Mouse (Mus musculus): Measurements from ENCODE around the gene Plp1. TPM values are rescaled to one million over a fixed set of nuclear protein-coding genes. Genes with fewer than 3 reads are reported as not detected.

Plp1 gene
- polyA plus RNA-seq, 1 experiment: 2.5 TPM

- WGBS: 87% methylated on average over 6 of the region's 6 CpGs
- Histone ChIP-seq H3K4me3 (ENCODE audit: extremely low read depth, insufficient read depth, insufficient read length) (no peak overlapping the region), H3K27ac (ENCODE audit: insufficient read depth, low read length) (no peak overlapping the region), H3K4me1 (ENCODE audit: control insufficient read depth, insufficient read depth, insufficient read length) (no peaks in the 10 kb centered on the region), H3K36me3 (ENCODE audit: control insufficient read depth, insufficient read depth, low read length) (no peaks in the 10 kb centered on the region), H3K27me3 (ENCODE audit: control insufficient read depth, insufficient read depth, low read length) (no peaks in the 10 kb centered on the region)
- no peak for DNase-seq (ENCODE audit: low read depth in 1 of 2, low spot score in 2 of 2)
- TF ChIP-seq CTCF (IDR thresholded peaks at IDR 0.05; ENCODE audit: extremely low read depth, insufficient read depth, insufficient read length, insufficient replicate concordance) (no peak), POLR2A (IDR thresholded peaks at IDR 0.05; ENCODE audit: low read depth, low read length) (no peak)
Measured at GRCm38 (mm10) chrX:136819752-136820151, 2.7 kb upstream of the Plp1 start.

GRCm38 (mm10) chrX:136820250-136820649 lies 2.2 kb upstream of the Plp1 start:
- H3K27ac ChIP-seq (ENCODE audit: insufficient read depth, low read length): no peak overlapping the region
- no peaks in the 10 kb centered on the region for H3K36me3 ChIP-seq (ENCODE audit: control insufficient read depth, insufficient read depth, low read length)
- no peak overlapping the region for H3K4me3 ChIP-seq (ENCODE audit: extremely low read depth, insufficient read depth, insufficient read length)
- H3K27me3 ChIP-seq (ENCODE audit: control insufficient read depth, insufficient read depth, low read length): no peaks in the 10 kb centered on the region
- 17% methylated on average over 1 of the region's 1 CpGs for WGBS
- no peaks in the 10 kb centered on the region for H3K4me1 ChIP-seq (ENCODE audit: control insufficient read depth, insufficient read depth, insufficient read length)
- peak; percentile 0 to 39 for DNase-seq (ENCODE audit: low read depth in 1 of 2, low spot score in 2 of 2)
- TF ChIP-seq POLR2A (IDR thresholded peaks at IDR 0.05; ENCODE audit: low read depth, low read length) (no peak), CTCF (IDR thresholded peaks at IDR 0.05; ENCODE audit: extremely low read depth, insufficient read depth, insufficient read length, insufficient replicate concordance) (peak; percentile 64; the same call in 1 of the 2 replicates)

- Histone ChIP-seq H3K27me3 (ENCODE audit: control insufficient read depth, insufficient read depth, low read length) (no peaks in the 10 kb centered on the region), H3K36me3 (ENCODE audit: control insufficient read depth, insufficient read depth, low read length) (no peaks in the 10 kb centered on the region), H3K27ac (ENCODE audit: insufficient read depth, low read length) (no peak overlapping the region), H3K4me3 (ENCODE audit: extremely low read depth, insufficient read depth, insufficient read length) (no peak overlapping the region), H3K4me1 (ENCODE audit: control insufficient read depth, insufficient read depth, insufficient read length) (no peaks in the 10 kb centered on the region)
- no peak for TF ChIP-seq CTCF (IDR thresholded peaks at IDR 0.05; ENCODE audit: extremely low read depth, insufficient read depth, insufficient read length, insufficient replicate concordance)
- no peak for TF ChIP-seq POLR2A (IDR thresholded peaks at IDR 0.05; ENCODE audit: low read depth, low read length)
- WGBS: 76% methylated on average over 4 of the region's 4 CpGs
- no peak for DNase-seq (ENCODE audit: low read depth in 1 of 2, low spot score in 2 of 2)
Measured at GRCm38 (mm10) chrX:136825016-136825415, 2.5 kb downstream of the Plp1 start.

- Histone ChIP-seq H3K36me3 (ENCODE audit: control insufficient read depth, insufficient read depth, low read length) (no peaks in the 10 kb centered on the region), H3K27ac (ENCODE audit: insufficient read depth, low read length) (no peak overlapping the region), H3K4me3 (ENCODE audit: extremely low read depth, insufficient read depth, insufficient read length) (no peak overlapping the region), H3K4me1 (ENCODE audit: control insufficient read depth, insufficient read depth, insufficient read length) (no peaks in the 10 kb centered on the region), H3K27me3 (ENCODE audit: control insufficient read depth, insufficient read depth, low read length) (no peaks in the 10 kb centered on the region)
- TF ChIP-seq CTCF (IDR thresholded peaks at IDR 0.05; ENCODE audit: extremely low read depth, insufficient read depth, insufficient read length, insufficient replicate concordance) (no peak), POLR2A (IDR thresholded peaks at IDR 0.05; ENCODE audit: low read depth, low read length) (no peak)
- DNase-seq (ENCODE audit: low read depth in 1 of 2, low spot score in 2 of 2): no peak
Measured at GRCm38 (mm10) chrX:136828610-136829009, 6.1 kb downstream of the Plp1 start.

GRCm38 (mm10) chrX:136850300-136850699 lies 27.8 kb downstream of the Plp1 start:
- no peak for TF ChIP-seq CTCF (IDR thresholded peaks at IDR 0.05; ENCODE audit: extremely low read depth, insufficient read depth, insufficient read length, insufficient replicate concordance)
- TF ChIP-seq POLR2A (IDR thresholded peaks at IDR 0.05; ENCODE audit: low read depth, low read length): no peak
- H3K27me3 ChIP-seq (ENCODE audit: control insufficient read depth, insufficient read depth, low read length): no peaks in the 10 kb centered on the region

GRCm38 (mm10) chrX:136868061-136869040 lies 45.9 kb downstream of the Plp1 start, which contains the start of gene Rab9b:
TSS of gene Rab9b (minus strand) at chrX:136868755.
- no peak within 1 kb of the TSS for H3K27ac ChIP-seq (ENCODE audit: insufficient read depth, low read length)
- H3K27me3 ChIP-seq (ENCODE audit: control insufficient read depth, insufficient read depth, low read length): no peaks in the 10 kb centered on the region; the same call in 1 of the 2 replicates
- H3K36me3 ChIP-seq (ENCODE audit: control insufficient read depth, insufficient read depth, low read length): no peaks in the 10 kb centered on the region
- TF ChIP-seq POLR2A (IDR thresholded peaks at IDR 0.05; ENCODE audit: low read depth, low read length): no peak
- TF ChIP-seq CTCF (IDR thresholded peaks at IDR 0.05; ENCODE audit: extremely low read depth, insufficient read depth, insufficient read length, insufficient replicate concordance): no peak
- no peaks in the 10 kb centered on the region; the same call in 1 of the 2 replicates for H3K4me1 ChIP-seq (ENCODE audit: control insufficient read depth, insufficient read depth, insufficient read length)
- H3K4me3 ChIP-seq (ENCODE audit: extremely low read depth, insufficient read depth, insufficient read length): no peak within 1 kb of the TSS
- 21% methylated on average over 28 of the region's 36 CpGs for WGBS
- no peak for DNase-seq (ENCODE audit: low read depth in 1 of 2, low spot score in 2 of 2)

More at GRCm38 (mm10) chrX:136850300-136850699, 27.8 kb downstream of the Plp1 start:
- H3K4me3 ChIP-seq (ENCODE audit: extremely low read depth, insufficient read depth, insufficient read length): no peak overlapping the region
- no peaks in the 10 kb centered on the region for H3K36me3 ChIP-seq (ENCODE audit: control insufficient read depth, insufficient read depth, low read length)
- WGBS: 30% methylated on average over 3 of the region's 3 CpGs
- H3K27ac ChIP-seq (ENCODE audit: insufficient read depth, low read length): no peak overlapping the region
- DNase-seq (ENCODE audit: low read depth in 1 of 2, low spot score in 2 of 2): no peak
- H3K4me1 ChIP-seq (ENCODE audit: control insufficient read depth, insufficient read depth, insufficient read length): no peaks in the 10 kb centered on the region

Other genes with a start within 250 kb of the Plp1 start
- 1.1 and 1.3 TPM in 2 replicates for gene Tceal3, start 231.8 kb upstream of the Plp1 start, polyA plus RNA-seq (2012; rRNA removed)
- gene Tceal1, start 114.7 kb upstream of the Plp1 start, polyA plus RNA-seq (2012; rRNA removed): 0.16 and 0.25 TPM in 2 replicates
- 10.9 and 13.4 TPM in 2 replicates for gene Morf4l2, start 79.0 kb upstream of the Plp1 start, polyA plus RNA-seq (2012; rRNA removed)
- not detected in 2 replicates for gene Glra4, start 42.5 kb upstream of the Plp1 start, polyA plus RNA-seq (2012; rRNA removed)
- gene Rab9b, start 46.1 kb downstream of the Plp1 start, polyA plus RNA-seq (2012; rRNA removed): not detected in 2 replicates
- gene H2bfm, start 104.7 kb downstream of the Plp1 start, polyA plus RNA-seq (2012; rRNA removed): not detected in 2 replicates
- not detected in 2 replicates for gene Tmsb15b2, start 152.8 kb downstream of the Plp1 start, polyA plus RNA-seq (2012; rRNA removed)
- 0.47 and 0.58 TPM in 2 replicates for gene Tmsb15l, start 154.2 kb downstream of the Plp1 start, polyA plus RNA-seq (2012; rRNA removed)
- 0.34 and 0.41 TPM in 2 replicates for gene Tmsb15b1, start 154.2 kb downstream of the Plp1 start, polyA plus RNA-seq (2012; rRNA removed)
- 3.0 and 3.5 TPM in 2 replicates for gene Zcchc18, start 170.5 kb downstream of the Plp1 start, polyA plus RNA-seq (2012; rRNA removed)
- 29.4 and 29.7 TPM in 2 replicates for gene Slc25a53, start 215.6 kb downstream of the Plp1 start, polyA plus RNA-seq (2012; rRNA removed)
- gene Fam199x, start 226.9 kb downstream of the Plp1 start, polyA plus RNA-seq (2012; rRNA removed): 0.41 and 0.54 TPM in 2 replicates